Mouse (Mus musculus) heart, postnatal 0 days (tissue): ENCODE results near the gene Arpc3.

ENCODE experiments used
- CTCF ChIP-seq: IDR thresholded peaks from 2 replicates; pipeline ENCODE4 v1.5.1; 2016; ENCODE audit warnings: antibody characterized with exemption, control low read depth, low read depth
- EP300 ChIP-seq: IDR thresholded peaks from 2 replicates; pipeline ENCODE4 v1.6.1; 2016; ENCODE audit warnings: antibody characterized with exemption, low read depth

DNA sequence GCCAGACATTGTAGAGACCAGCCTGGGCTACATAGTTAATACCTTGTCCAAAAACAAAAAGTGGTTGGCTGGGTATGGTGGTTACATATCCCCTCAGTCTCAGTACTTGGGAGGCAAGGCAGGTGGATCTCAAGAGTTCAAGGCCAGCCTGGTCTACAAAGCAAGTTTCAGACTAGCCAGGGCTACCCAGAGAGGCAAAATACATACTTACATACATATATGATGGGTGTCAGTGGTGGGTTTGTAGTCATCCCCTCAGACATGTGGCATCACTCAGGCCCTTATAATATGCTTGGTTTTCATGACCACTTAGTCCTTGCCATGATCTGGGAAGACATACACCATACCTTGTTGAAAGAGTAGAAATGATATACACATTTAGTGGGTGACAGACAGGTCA lies 1.0 kb upstream of the Arpc3 start:
- TF ChIP-seq EP300: no peak
- no peak for TF ChIP-seq CTCF
